Mouse (Mus musculus): Measurements from ENCODE around the gene Ufc1.

The Ufc1 gene

DNA sequence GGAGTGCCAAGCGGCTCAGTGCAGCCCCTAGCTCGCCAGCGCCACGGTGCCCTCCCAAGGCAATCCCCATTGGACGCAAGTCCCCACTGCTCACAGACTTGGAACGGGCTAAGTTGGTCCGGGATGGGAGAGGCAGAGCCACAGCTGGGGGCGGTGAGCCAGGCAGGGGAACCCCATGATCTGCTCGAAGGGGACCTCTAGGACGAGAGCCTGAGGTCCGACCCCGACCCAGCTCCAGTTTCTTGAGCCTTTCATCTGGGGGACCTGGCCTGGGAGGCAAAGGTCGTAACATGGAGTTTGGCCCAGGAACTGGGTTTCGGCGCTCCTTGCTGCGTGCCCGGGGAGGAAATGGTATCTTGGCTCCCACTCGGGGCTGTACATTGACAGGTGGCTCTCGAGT is 8.3 kb downstream of the Ufc1 start:
- WGBS = 81% methylated on average over 19 of the region's 19 CpGs

DNA sequence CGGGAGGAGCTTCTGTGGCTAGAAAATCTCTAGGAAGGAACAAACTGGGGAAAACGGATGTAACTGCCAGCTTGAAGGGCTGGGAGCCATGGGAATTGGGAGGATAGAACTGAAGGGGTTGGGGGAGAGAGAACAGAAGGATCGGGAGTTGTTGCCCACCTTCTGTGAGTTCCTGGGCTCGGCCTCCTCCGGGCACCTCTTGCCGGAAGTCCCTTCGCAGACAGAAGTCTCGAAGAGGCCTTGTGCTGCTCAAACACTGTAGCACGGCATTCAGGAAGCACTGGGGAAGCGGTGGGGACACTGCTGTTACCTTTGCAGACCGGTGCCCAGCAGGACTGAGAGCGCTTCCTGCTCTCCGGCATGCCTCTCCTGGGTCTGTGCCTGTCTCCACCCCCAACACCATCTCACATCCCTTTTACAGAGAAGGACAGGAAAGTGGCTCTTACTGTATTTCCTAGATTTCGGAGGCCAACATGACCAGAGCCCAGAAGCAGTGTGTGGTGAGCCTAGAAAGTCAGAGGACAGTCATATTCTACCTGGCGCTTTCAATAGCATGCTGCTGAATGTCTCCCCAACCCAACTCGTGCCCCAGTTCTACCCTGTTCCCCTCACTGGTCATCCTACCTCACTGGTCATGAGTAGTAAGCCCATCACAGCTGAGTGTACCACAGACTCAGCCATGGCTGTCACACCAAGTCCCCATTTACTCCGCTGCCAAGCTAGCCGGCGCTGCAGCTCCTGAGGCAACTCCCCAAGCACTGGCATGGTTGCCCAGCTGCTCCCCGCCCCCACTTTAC is 9.5 kb downstream of the Ufc1 start:
- 71% methylated on average over 20 of the region's 20 CpGs for WGBS

DNA sequence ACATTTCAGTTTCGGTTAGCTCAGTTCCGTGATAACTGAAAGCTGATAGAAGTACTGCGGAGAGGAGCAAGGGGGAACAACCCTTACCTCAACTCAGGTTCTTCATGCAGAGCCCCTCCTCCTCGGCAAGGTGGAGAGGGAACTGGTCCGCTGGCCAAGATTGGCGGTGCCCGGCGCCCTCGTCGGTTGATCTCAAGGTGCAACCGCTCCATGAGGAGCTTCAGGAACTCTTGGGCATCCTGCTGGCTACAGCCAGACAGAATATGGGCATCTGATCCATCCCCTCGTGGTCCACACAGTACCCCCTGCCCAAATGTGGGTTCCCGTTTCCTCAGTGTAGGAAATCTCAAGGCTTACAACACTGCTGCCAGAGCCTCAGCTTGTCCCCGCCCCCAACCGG is 10.3 kb downstream of the Ufc1 start:
- 77% methylated on average over 15 of the region's 15 CpGs for WGBS

DNA sequence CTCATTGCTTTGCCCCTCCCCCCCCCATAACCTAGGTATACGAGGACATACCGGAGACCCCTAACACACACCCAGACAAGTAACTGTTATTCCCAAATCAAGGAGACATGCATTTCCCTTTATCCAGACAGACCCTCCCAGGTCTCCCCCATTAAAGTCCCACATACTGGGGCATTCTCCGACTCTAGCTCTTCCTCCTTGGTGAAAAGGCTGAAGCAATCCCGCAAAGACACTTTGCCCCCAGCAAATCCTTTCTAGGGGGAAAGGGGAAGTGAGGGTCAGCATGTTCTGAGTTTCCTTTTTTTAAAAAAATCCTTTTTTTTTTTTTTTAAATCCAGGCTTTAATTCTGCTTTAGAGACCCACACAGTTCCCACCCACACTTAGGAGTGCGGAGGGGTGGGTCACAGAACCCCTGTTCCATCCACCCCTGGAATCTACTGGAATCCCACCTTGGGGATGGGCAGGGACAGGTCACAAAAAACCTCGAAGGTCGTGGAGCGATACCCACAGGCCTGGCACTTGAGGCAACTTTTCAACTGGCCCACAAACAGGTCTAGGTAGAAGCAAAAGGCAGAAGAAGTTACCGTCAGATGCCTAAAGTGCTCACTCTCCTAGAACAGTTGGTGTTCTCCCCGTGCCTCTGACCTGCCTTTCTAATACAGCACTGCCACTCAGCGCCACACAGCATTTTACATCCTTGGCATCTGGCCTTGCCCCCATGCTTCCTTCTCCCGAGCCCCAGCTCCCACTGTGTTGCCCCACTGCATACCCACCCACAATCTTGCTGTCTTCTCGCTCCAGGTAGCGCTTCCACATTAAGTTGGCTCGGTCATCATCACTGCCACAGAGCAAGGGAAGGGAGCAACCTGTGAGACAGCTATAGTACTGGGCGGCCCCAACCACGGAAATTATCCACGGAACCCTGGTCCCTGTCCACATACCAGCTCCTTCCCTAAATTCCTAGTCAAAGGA is 11.3 kb downstream of the Ufc1 start:
- 82% methylated on average over 18 of the region's 18 CpGs for WGBS

DNA sequence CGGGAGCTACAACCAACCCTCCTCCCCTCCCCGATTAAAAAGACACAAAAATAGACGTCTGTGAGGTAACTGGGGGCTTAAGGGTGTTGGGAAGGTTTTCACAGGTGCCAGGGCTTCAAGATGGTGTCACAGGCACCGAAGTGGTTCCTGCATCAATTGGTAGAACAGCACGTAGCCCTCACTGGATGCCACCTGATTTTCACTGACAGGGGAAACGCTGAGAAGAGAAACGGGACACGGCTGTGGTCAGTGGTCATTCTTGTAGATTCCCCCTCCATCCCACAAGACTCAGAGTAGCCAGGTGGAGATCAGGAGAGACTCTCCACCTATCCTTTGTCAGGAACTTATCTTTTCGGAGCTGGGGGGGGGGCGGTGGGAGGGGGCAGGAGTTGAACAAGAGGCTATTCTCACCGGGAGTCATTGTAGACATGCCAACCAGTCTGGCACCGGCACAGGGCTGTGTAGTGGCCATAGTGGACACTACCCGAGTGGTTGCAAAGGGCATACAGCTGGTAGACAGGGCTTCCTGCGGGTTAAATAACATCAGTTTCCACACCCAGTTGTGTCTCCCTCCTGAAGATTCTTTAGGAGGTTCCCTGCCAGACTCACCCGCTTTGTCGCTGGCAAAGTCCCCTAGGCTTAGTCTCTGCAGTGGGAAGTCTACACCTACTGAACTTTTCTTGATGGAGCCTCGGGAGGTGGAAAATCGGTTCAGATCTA is 12.6 kb downstream of the Ufc1 start:
- WGBS = 74% methylated on average over 18 of the region's 18 CpGs

DNA sequence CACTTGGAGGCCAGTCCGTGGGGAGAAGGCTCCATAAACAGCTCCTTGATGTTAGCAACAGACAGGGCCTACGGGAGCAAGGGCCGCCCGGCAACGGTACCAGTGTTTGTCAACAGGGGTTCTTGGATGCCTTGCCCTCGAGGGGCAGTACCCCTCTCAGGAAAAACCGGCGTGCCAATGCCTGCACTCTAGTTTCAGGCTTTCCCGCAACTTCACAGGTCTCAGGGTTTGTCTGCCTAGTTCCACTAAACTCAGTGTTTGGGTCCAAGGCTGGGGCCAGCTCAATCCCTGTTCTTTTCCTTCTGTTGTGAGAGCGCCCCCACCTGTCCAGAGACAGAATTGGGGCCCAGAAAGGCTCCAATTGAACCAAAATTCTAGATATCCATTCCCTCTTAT is 13.3 kb downstream of the Ufc1 start:
- WGBS = under 1% methylated on average over 10 of the region's 10 CpGs

DNA sequence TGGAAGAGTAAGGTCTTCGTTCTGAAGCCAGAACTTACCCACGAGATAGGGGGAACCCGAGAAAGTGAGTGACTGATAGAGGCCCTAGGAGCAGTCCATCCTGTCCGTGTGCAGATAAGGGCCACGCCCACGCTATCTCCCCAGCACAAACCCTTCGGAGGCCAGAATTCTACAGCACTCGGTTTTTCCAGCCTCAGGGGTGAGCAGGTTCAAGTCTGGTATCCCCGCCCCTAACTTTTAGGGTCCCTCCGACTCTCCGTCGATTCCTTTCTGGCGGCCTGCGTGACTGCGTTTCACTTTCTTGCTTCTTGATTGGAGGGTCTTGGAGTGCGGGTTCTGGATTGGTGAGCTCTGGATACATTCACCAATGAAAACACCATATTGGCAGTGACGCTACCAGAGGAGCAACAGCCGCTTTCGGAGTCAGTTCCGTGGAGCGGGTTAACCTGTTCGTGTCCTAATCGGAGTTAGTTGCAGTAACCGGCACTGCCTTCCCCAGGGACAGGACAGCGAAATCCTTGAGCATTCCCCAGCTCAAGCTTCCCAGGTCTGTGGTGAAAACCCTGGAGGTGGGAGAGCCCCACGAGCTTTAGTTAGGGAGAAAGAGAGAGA is 13.8 kb downstream of the Ufc1 start, which contains the start of gene Ppox:
Gene Ppox (minus strand): TSS at position 271 of the 612 bp plus-strand sequence.
- 0% methylated on average over 26 of the region's 26 CpGs for WGBS

DNA sequence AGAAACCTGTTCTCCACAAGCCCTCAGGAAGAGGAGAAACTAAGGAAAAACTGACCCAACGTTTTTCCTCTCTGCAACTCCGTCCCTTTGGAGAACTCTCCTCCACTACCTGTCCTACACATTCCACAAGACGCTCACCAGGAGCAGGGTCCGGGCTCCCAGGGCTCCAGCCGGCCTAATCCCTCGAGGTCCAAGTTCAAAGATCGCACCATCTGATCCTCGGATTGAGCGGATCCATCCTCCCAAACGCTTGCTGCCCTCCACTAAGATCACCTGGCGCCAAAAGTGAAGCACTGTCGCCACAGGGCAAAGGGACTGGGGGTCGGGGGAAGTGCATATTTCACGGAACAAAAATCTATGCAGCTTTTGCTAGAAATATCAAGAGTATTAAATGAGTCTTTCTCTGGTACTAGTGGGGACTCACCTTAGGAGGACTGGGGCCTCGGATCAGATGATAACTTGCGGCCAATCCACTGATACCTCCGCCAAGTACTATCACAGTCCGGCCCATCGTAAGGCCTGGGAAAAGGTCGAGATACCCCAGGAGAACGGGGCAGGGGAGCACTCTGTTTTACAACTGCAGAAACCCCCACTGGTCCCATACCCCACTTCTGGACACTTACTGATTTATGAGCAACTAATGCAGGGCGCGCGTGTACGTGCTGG is 14.4 kb downstream of the Ufc1 start:
- 2% methylated on average over 25 of the region's 25 CpGs for WGBS

DNA sequence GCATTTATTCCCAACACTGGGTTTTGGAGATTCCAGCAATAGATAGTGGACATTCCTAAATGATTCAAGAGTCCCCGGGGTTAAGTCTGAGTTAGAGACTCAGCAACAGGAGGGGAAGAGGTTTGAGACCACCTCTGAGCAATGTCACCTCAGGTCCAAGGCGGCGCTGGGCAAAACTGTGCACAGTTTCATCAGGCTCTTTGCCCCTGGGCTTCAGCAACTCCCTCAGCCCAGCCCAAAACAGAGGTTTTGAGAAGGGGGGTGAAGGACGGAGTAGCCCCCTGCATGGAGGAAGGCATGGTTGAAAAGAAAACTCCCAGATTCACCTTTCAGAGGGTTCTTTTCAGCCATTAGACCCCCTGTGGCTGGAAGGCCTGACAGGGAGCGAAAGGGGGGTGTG is 15.1 kb downstream of the Ufc1 start:
- 57% methylated on average over 5 of the region's 5 CpGs for WGBS

DNA sequence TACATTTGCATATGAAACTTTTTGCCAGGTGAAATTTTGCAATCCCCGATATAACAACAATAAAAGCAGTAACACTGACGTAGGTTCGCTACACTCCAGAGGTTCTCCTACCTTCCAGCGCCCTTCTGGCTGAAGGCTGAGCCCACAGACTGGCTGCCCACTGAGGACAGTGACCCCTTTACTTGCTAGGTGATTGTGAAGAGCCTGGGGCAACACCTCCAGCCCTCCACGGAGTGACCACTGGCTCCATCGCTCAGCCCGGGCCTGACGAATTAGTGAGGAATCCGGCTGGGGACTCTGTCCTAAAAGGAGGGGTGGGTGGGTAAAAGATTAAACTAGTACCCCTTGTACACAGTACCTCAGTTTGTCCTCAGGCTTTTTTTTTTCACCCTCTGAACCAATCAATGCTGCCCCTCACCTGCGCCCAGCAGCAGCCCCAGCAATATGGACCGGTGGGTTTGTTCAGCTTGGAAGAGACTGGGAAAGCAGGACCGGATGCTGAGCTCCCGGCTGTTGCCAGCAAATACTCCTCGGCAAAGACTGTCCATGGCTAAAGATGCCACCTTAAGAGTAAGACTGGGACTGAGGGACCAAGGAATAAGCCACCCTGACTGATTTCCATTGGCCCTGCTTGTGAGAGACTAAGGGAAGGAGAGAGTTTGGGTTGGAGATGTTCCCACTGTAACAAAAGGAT is 15.7 kb downstream of the Ufc1 start:
- 88% methylated on average over 14 of the region's 14 CpGs for WGBS

DNA sequence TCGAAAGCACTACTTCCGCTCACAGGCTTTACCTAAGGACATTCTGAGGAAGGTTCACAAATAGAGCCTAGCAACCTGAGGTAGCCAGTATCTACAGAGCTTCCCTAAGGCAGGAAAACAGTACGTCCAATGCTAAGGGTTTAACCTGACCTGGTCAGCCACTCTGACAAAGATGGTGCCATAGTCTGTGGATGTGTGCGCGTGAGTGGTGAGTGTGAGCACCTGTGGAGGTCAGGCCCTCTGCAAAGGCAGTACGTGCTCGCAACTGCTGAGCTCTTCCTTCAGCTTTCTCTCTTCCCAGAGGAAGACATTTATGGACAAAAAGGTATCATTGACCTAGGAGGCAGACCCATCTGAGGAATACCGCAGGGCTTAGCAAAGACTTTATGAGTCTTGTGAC is 16.4 kb downstream of the Ufc1 start:
- 93% methylated on average over 8 of the region's 8 CpGs for WGBS

DNA sequence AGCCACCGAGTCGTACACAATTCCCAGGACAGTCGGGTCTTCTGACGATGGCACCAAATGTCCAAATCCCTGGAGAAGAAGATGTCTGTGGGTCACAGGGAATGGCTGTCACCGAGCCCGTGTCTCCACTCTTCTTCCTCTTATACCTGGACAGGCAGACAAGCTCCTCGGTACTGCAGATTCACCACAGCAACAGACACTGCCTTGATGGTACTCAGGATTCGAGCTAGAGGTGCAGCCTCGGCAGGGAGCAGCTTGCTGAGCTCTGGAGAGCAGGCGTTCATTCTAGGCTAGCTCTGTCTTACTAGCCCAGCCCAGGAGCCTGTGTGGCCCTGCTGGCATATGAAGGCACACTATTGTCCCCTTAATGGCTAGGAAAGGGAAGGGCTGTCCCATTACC is 17.1 kb downstream of the Ufc1 start:
- 82% methylated on average over 10 of the region's 10 CpGs for WGBS

DNA sequence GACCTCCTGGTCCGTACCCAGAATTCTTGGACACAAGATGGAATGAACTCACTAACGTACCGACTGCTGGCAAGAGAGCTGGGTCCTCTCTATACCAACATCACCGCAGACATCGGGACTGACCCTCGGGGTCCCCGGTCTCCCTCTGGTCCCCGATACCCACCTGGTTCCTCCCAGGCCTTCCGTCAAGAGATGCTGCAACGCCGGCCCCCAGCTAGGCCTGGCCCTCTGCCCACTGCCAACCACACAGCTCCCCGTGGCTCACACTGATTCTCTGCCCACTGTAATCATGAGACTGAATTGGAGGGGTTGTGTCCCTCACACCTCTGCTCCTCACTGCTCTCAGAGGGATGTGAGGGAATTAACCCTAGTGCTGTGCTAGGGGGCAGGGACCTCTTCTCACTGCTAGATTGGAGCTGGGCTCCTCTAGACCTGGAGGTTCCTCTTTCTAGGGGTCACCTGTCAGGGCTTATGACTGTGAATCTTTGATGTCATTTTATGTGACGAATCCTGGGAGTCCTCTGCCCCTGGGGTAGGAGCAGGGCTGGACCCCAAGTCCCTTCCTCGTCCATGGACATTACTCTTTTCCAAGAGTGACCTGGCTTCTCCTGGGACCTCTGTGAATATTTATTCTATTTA is 18.6 kb downstream of the Ufc1 start:
- 78% methylated on average over 14 of the region's 14 CpGs for WGBS

DNA sequence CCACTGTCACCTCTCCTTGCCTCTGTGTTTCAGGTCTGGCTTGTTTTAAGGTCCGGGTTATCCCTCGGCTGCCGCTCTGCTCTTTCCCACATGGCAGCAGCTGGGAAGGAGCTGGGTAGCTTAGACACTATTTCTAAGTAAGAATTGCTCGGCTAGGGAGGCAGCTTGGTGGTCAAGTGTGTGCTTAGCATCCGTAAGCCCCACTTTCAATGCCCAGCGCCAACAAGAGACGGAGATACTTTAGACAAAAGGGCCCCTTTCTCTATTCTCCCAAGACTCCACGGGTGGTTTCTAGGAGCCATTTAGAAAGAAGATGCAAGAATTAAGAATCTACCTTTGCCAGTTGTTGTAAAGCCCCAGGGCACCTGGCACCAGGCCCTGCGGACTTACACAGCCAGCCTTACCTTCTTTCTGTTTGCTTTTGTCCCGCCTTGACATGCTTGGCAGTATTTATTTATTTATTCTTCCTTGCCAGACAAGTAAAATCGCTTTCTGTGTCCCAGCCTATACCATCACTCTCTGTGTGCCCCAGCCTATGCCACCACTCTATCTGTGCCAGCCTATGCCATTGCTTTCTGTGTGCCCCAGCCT is 19.6 kb downstream of the Ufc1 start:
- WGBS = 74% methylated on average over 11 of the region's 11 CpGs

DNA sequence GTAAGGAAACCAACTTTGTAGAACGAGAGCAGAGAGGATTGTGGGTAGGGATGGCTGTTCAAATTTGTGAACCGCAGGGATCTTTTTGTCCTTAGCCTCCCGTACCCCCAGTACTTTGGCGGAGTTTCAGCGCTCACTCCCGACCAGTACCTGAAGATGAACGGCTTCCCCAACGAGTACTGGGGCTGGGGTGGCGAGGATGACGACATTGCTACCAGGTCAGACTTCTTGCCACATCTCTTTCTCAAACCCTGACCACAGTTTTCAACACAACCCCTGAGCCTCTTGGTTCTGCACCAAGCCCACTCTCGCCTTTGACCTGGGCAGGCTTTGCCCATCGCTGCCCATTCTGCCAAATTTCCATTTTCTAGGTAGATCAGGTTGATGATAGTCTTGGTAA is 20.7 kb downstream of the Ufc1 start:
- WGBS = 90% methylated on average over 12 of the region's 12 CpGs

DNA sequence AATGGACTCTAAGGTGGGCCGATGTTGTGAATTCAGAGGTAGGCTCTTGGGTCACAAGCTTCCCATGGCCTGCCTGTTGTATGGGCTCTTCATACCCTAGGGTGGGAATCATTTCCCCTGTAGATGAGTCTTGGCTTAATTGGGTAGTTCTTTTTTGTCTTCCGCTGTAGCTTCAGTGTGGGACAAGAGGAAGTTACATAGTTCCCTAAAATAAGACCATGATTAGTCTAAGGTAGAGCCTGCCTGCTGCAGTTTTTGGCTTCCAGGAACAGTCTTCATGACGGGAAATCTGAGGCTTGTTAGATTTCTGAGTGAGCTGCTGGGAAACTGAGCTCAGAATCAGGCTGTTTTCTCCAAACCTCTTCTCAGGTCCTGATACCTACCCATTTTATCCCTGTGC is 22.7 kb downstream of the Ufc1 start:
- WGBS = 77% methylated on average over 3 of the region's 3 CpGs

DNA sequence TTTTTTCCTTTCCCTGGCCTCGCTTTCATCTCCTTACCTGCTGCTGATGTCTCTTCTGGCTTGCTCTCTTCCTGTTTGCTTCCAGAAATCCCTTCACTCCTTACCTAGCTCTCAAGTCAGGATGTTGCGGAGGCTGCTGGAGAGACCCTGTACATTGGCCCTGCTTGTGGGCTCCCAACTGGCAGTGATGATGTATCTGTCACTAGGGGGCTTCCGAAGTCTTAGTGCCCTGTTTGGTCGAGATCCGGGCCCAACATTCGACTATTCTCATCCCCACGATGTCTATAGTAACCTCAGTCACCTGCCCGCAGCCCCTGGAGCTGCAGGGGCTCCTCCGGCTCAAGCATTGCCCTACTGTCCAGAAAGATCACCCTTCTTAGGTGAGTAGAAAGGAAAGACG is 23.2 kb downstream of the Ufc1 start:
- WGBS = 59% methylated on average over 10 of the region's 10 CpGs

DNA sequence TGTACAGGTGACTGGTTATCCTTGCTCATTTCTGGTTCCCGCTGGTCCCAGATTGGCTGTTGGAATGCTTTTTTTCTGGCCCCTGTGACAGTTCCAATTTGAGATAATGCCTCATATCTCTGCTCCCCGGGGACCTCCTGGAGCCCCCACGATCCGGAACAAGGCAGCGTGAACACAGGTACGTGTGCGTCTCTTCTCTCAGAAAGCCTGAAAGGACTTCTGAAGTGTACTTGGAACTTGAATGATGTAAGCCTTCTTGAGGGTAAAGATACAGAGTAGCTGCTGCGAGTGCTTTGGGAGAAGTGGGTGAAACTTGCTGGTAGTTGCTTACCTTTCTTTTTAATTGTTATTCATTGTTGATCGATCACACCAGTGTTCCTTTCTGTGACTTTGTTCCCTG is 23.6 kb downstream of the Ufc1 start:
- WGBS = 45% methylated on average over 9 of the region's 9 CpGs

DNA sequence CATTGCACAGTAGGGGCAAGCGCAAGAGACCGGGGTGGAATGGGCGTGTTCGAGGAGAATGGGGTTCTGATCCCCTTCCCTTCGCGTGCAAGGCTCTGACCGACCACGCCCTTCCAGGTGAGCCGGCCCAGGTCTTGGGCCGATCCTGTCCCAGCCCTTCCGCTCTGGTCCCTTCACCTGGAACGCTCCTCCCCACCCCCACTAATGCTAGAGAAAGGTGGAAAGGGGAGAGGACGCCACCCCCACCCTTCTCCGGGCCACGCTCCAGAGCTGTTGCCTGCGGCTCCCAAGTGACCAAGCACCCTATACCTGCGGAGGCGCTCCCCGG is 24.3 kb downstream of the Ufc1 start:
- whole genome bisulfite sequencing = 1% methylated on average over 19 of the region's 19 CpGs

Measured in cerebral cortex, adult 2 months (tissue).